Mouse (Mus musculus) heart, postnatal 0 days (tissue): ENCODE results near the gene Bcl9l.

Experiments
- CTCF ChIP-seq: IDR thresholded peaks from 2 replicates; pipeline ENCODE4 v1.5.1; 2016; ENCODE audit warnings: antibody characterized with exemption, control low read depth, low read depth
- EP300 ChIP-seq: IDR thresholded peaks from 2 replicates; pipeline ENCODE4 v1.6.1; 2016; ENCODE audit warnings: antibody characterized with exemption, low read depth

GRCm38 (mm10) chr9:44497624-44498377 lies 15.2 kb downstream of the Bcl9l start:
- TF ChIP-seq CTCF: no peak
- no peak for TF ChIP-seq EP300
